Mouse (Mus musculus) heart, embryonic 14.5 days (tissue): Measurements from ENCODE around the gene Zfp941. TPM values are rescaled to one million over a fixed set of nuclear protein-coding genes. Genes with fewer than 3 reads are reported as not detected.
A peak's percentile ranks its signal among the peaks of the same experiment; 100 is the strongest.
"Not testable (repeated sequence)": the region's sequence is repeated elsewhere in the genome, so short reads cannot be mapped to it uniquely, and the experiment has no call there.

Experiments
- ATAC-seq: fragments of 200-750 bp; cut with Nextera tagmentation; 2 replicates; pipeline ENCODE4 v1.8.0; 2017; ENCODE audit warnings: low read depth, moderate TSS enrichment; ENCODE audit not compliant: insufficient number of reproducible peaks, insufficient read depth, low FRiP score
- H3K27ac ChIP-seq, 2 experiments: fragments of 200-500 bp in 1 of 2; fragments of 300-500 bp in 1 of 2; sonication (generic) in 1 of 2; replicated peaks in 1 of 2; 2 replicates each; pipeline ENCODE4 v1.5.1; 2012 to 2014; ENCODE audit warnings: low read depth in 2 of 2, low read length in 2 of 2, control low read depth in 1 of 2, mild to moderate bottlenecking in 1 of 2, mixed read lengths in 1 of 2; ENCODE audit not compliant: control insufficient read depth in 1 of 2, insufficient read depth in 1 of 2
- H3K27me3 ChIP-seq: fragments of 300-500 bp; sonication (generic); 2 replicates; pipeline ENCODE4 v1.6.1; 2014; ENCODE audit warnings: mild to moderate bottlenecking, low read length, control low read depth; ENCODE audit not compliant: control insufficient read depth, insufficient read depth
- H3K36me3 ChIP-seq: fragments of 300-500 bp; sonication (generic); 2 replicates; pipeline ENCODE4 v1.6.1; 2014; ENCODE audit warnings: mild to moderate bottlenecking, control low read depth, low read length, mixed read lengths; ENCODE audit not compliant: control insufficient read depth, insufficient read depth
- H3K4me1 ChIP-seq, 2 experiments: fragments of 200-500 bp in 1 of 2; fragments of 300-500 bp in 1 of 2; sonication (generic) in 1 of 2; 2 replicates each; pipeline ENCODE4 v1.6.1; 2012 to 2014; ENCODE audit warnings: low read length in 2 of 2, control low read depth in 1 of 2, mixed read lengths in 1 of 2; ENCODE audit not compliant: control insufficient read depth in 2 of 2, insufficient read depth in 2 of 2
- H3K4me2 ChIP-seq: fragments of 300-500 bp; sonication (generic); 2 replicates; pipeline ENCODE4 v1.6.1; 2014; ENCODE audit warnings: mild to moderate bottlenecking, low read length
- H3K4me3 ChIP-seq, 2 experiments: fragments of 200-500 bp in 1 of 2; fragments of 300-500 bp in 1 of 2; sonication (generic) in 1 of 2; 2 replicates each; pipeline ENCODE4 v1.5.1; 2012 to 2014; ENCODE audit warnings: low read length in 2 of 2, mild to moderate bottlenecking in 2 of 2, control low read depth in 1 of 2, low read depth in 1 of 2, moderate library complexity in 1 of 2; ENCODE audit not compliant: control insufficient read depth in 1 of 2, insufficient read depth in 1 of 2
- H3K9ac ChIP-seq: fragments of 300-500 bp; sonication (generic); 2 replicates; pipeline ENCODE4 v1.6.1; 2014; ENCODE audit warnings: mild to moderate bottlenecking, low read length
- H3K9me3 ChIP-seq: fragments of 300-500 bp; sonication (generic); 2 replicates; pipeline ENCODE4 v1.6.1; 2016; ENCODE audit warnings: low read length, control low read depth; ENCODE audit not compliant: control insufficient read depth
- WGBS: fragments of 180-500 bp; shearing (Covaris S2); extraction: QIAGEN DNeasy Blood & Tissue Kit; methylation state at CpG from one replicate; pipeline ENCODE4 v1.1.7; 2014; 5-methylcytosine and 5-hydroxymethylcytosine counted together
- polyA plus RNA-seq: library from polyadenylated mRNA; unstranded; fragments of >200 nt; fragmentation: Nextera tagmentation; extraction: Ambion mirVana; gene quantifications from 2 replicates; pipeline ENCODE4 v1.2.1, GENCODE M21; 2014

Zfp941 gene
- polyA plus RNA-seq, 1 experiment from 2014 or later = 0.86 TPM

- Histone ChIP-seq H3K4me3 (no peak overlapping the region), H3K4me2 (no peak overlapping the region), H3K4me1 (no peaks in the 10 kb centered on the region), H3K9ac (no peak overlapping the region), H3K9me3 (no peaks in the 10 kb centered on the region), H3K27ac (no peak overlapping the region), H3K27me3 (no peaks in the 10 kb centered on the region), H3K36me3 (no peaks in the 10 kb centered on the region)
- 40% methylated on average over 4 of the region's 4 CpGs for WGBS
- ATAC-seq = no peak
Observed at GRCm38 (mm10) chr7:140793541-140793940, 28.4 kb downstream of the Zfp941 start.

- H3K36me3 ChIP-seq = no peaks in the 10 kb centered on the region
- H3K9ac ChIP-seq = no peak overlapping the region
- H3K4me2 ChIP-seq = no peak overlapping the region
- no peaks in the 10 kb centered on the region for H3K27me3 ChIP-seq
- no peaks in the 10 kb centered on the region for H3K9me3 ChIP-seq
- no peak overlapping the region for H3K4me3 ChIP-seq
- H3K4me1 ChIP-seq = no peaks in the 10 kb centered on the region
- no peak for ATAC-seq
- H3K27ac ChIP-seq = no peak overlapping the region
- WGBS = 78% methylated on average over 7 of the region's 7 CpGs
Observed at GRCm38 (mm10) chr7:140788053-140788435, 33.9 kb downstream of the Zfp941 start.

GRCm38 (mm10) chr7:140787406-140788052 is 34.4 kb downstream of the Zfp941 start, which contains the start of gene Syce1:
TSS of gene Syce1 (minus strand) at chr7:140787852.
- 65% methylated on average over 33 of the region's 33 CpGs for WGBS
- no peak within 1 kb of the TSS for H3K4me3 ChIP-seq
- H3K9me3 ChIP-seq = no peaks in the 10 kb centered on the region
- no peaks in the 10 kb centered on the region for H3K36me3 ChIP-seq
- no peaks in the 10 kb centered on the region for H3K27me3 ChIP-seq
- no peaks in the 10 kb centered on the region for H3K4me1 ChIP-seq
- 0 out of 2 replicates have a peak, but pooled peaks have one; percentile 35 for ATAC-seq
- H3K9ac ChIP-seq = no peak within 1 kb of the TSS
- no peak within 1 kb of the TSS for H3K4me2 ChIP-seq
- no peak within 1 kb of the TSS for H3K27ac ChIP-seq

- Histone ChIP-seq H3K9me3 (no peaks in the 10 kb centered on the region), H3K9ac (no peak overlapping the region), H3K4me1 (no peaks in the 10 kb centered on the region), H3K4me2 (no peak overlapping the region), H3K27ac (no peak overlapping the region), H3K27me3 (no peaks in the 10 kb centered on the region), H3K4me3 (no peak overlapping the region), H3K36me3 (no peaks in the 10 kb centered on the region)
- no peak for ATAC-seq
- WGBS = 75% methylated on average over 4 of the region's 4 CpGs
Observed at GRCm38 (mm10) chr7:140780548-140780947, 41.4 kb downstream of the Zfp941 start.

- no peaks in the 10 kb centered on the region for H3K9me3 ChIP-seq
- no peaks in the 10 kb centered on the region for H3K4me1 ChIP-seq
- H3K9ac ChIP-seq = no peak overlapping the region
- H3K27ac ChIP-seq = no peak overlapping the region
- no peak overlapping the region for H3K4me2 ChIP-seq
- H3K27me3 ChIP-seq = no peaks in the 10 kb centered on the region
- 62% methylated on average over 12 of the region's 12 CpGs for whole genome bisulfite sequencing
- no peak for ATAC-seq
- no peak overlapping the region for H3K4me3 ChIP-seq
- H3K36me3 ChIP-seq = no peaks in the 10 kb centered on the region
Observed at GRCm38 (mm10) chr7:140765888-140766739, 55.9 kb downstream of the Zfp941 start.

- H3K27ac ChIP-seq, H3K36me3 ChIP-seq, H3K4me1 ChIP-seq, H3K27me3 ChIP-seq, H3K9me3 ChIP-seq, H3K4me3 ChIP-seq, H3K9ac ChIP-seq, ATAC-seq, H3K4me2 ChIP-seq: not testable (repeated sequence)
- WGBS = 57% methylated on average over 1 of the region's 1 CpGs
Observed at GRCm38 (mm10) chr7:140765391-140765790, 56.6 kb downstream of the Zfp941 start.

GRCm38 (mm10) chr7:140763447-140764020 is 58.4 kb downstream of the Zfp941 start, which contains the start of gene Cyp2e1:
TSS of gene Cyp2e1 (plus strand) at chr7:140763739.
- H3K27me3 ChIP-seq = no peaks in the 10 kb centered on the region
- no peaks in the 10 kb centered on the region for H3K36me3 ChIP-seq
- H3K27ac ChIP-seq = no peak within 1 kb of the TSS
- no peak for ATAC-seq
- H3K9ac ChIP-seq = no peak within 1 kb of the TSS
- H3K4me3 ChIP-seq = no peak within 1 kb of the TSS
- WGBS = 84% methylated on average over 7 of the region's 7 CpGs
- H3K9me3 ChIP-seq = no peaks in the 10 kb centered on the region
- no peak within 1 kb of the TSS for H3K4me2 ChIP-seq
- H3K4me1 ChIP-seq = no peaks in the 10 kb centered on the region
